Mouse (Mus musculus) bone marrow, adult 2 months (tissue): Measurements from ENCODE around the gene Arid4b. TPM values are rescaled to one million over a fixed set of nuclear protein-coding genes. Genes with fewer than 3 reads are reported as not detected.
"Not testable (repeated sequence)": the region's sequence is repeated elsewhere in the genome, so short reads cannot be mapped to it uniquely, and the experiment has no call there.

Experiments
- H3K27ac ChIP-seq: fragments of 200-500 bp; 2 replicates; pipeline ENCODE4 v1.5.1; 2012; ENCODE audit warnings: low read depth, mild to moderate bottlenecking, control low read depth, inconsistent platforms, low read length; ENCODE audit not compliant: control insufficient read depth, poor library complexity, insufficient read depth
- H3K4me1 ChIP-seq: fragments of 200-500 bp; 2 replicates; pipeline ENCODE4 v1.6.1; 2011; ENCODE audit warnings: low read length; ENCODE audit not compliant: control insufficient read depth, insufficient read depth
- H3K4me3 ChIP-seq: fragments of 200-500 bp; replicated peaks from 2 replicates; pipeline ENCODE3; 2011; ENCODE audit warnings: mild to moderate bottlenecking, low read depth, low read length, control low read depth; ENCODE audit not compliant: control insufficient read depth
- CTCF ChIP-seq: fragments of 200-500 bp; IDR thresholded peaks from 2 replicates; pipeline ENCODE4 v1.5.1; 2011; ENCODE audit warnings: low read length, control low read depth; ENCODE audit not compliant: control insufficient read depth, insufficient read depth
- POLR2A ChIP-seq: fragments of 200-500 bp; IDR thresholded peaks from 2 replicates; pipeline ENCODE4 v1.6.1; 2011; ENCODE audit warnings: low read depth, mild to moderate bottlenecking, control low read depth, low read length, borderline replicate concordance; ENCODE audit not compliant: control insufficient read depth
- WGBS: fragments of 180-500 bp; shearing (Covaris S2); methylation state at CpG from one replicate; pipeline ENCODE4 v1.1.7; 2018; 5-methylcytosine and 5-hydroxymethylcytosine counted together
- polyA plus RNA-seq: library from polyadenylated mRNA; stranded (reverse); fragments of >200 nt; gene quantifications from 2 replicates; pipeline ENCODE4 v1.2.4, GENCODE M21; 2011; ENCODE audit warnings: low replicate concordance; ENCODE audit not compliant: missing spikeins, insufficient read depth, insufficient read length

Arid4b gene
- 25.2 and 31.0 TPM in 2 replicates for polyA plus RNA-seq

DNA sequence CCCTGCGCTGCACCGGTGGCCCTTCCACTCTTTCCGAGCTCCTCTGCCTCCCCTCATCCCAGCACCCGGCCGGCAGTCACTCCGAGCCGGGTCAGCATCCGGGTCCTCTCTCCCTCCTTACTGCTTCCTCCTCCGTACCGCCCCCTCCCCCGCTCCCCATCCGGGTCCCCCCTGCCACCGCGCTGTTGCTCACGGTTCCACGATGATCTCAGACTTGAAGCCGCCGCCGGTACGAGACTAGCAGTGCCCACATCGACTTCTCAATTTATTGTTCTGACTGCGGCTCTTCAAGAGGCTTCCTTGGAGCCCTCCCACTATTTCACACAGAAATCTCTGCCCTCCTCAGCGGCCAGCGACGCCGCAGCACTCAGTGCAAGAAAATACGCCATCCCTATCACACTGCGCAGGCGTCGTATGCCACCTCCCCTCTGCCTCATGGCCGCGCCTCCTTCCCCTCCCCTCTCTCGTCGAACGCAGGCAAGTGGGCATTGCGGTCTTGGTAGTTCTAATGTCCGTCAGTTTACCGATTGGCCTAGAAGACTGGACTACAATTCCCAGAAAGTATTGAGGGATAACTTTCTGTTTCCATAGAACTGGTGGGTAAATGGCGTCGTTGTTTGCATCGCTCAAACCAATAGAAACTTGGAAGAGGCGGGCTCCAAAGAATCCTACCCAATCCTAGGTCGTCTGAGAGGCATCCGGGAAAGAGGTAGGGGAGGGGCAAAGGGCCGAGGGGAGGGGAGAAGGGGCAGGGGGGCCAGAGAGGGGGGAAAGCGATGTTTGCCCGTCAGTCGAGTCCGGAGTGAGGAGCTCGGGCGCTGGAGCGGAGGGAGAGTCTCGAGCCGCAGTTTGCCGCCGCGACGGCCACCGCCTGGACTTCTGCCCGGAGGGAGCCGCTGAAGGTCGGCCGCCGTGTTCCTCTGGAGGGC is at the start of gene Arid4b, which contains the start of gene Ggps1:
Gene Arid4b, plus strand, starts transcription at position 220 of the 929 bp plus-strand sequence.
Gene Ggps1, minus strand, starts transcription at position 476 of the 929 bp plus-strand sequence.
- H3K4me3 ChIP-seq = peak within 1 kb of the TSS; percentile 78
- H3K27ac ChIP-seq = peak within 1 kb of the TSS; percentile 97
- under 1% methylated on average over 64 of the region's 64 CpGs for WGBS
- TF ChIP-seq CTCF (no peak; the same call in 1 of the 2 replicates), POLR2A (peak; percentile 86)
- no peaks in the 10 kb centered on the region for H3K4me1 ChIP-seq

DNA sequence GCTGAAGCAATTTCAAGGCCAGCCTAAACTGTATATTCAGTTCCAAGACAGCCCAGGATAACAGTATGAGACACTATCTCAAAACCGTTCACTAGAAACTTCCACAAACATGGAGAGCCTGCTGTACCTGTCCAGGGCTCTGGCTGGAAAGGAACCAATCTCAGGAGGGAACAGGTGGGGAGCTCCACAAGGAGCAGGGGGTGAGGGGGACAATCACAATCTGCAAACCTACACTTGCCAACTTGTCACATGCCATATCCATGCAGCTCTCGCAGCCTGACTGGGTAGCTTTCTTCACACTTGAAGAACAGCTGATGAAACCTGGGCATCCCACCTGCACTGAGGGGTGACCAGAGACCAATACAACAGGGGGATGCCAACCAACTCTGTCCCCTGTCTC is 49.0 kb upstream of the Arid4b start:
- TF ChIP-seq POLR2A = no peak
- TF ChIP-seq CTCF = no peak
- no peak overlapping the region for H3K4me3 ChIP-seq
- WGBS = 91% methylated on average over 2 of the region's 2 CpGs
- H3K4me1 ChIP-seq = no peaks in the 10 kb centered on the region; the same call in 1 of the 2 replicates
- H3K27ac ChIP-seq = no peak overlapping the region

DNA sequence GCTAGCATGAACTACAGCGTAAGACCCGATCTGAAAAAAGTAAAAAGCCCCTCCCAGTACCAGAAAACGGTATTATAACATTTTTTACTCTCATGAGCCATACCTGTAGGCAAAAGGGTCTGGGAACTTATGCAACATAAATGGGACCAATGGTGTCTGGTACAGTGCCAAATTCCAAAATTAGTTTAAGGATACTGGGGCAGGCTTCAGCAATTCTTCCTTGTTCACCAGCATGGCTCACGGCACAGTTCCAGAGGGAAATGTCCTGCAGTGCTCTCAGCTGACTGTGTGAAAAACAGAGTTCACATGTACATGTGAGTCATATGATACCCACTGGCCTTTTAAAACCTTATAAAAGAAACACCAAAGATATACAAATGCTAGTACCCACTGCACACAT is 48.5 kb upstream of the Arid4b start:
- no peak overlapping the region for H3K4me3 ChIP-seq
- H3K27ac ChIP-seq = no peak overlapping the region
- TF ChIP-seq CTCF (no peak), POLR2A (no peak)
- no peaks in the 10 kb centered on the region; the same call in 1 of the 2 replicates for H3K4me1 ChIP-seq
- whole genome bisulfite sequencing = 90% methylated on average over 4 of the region's 4 CpGs

DNA sequence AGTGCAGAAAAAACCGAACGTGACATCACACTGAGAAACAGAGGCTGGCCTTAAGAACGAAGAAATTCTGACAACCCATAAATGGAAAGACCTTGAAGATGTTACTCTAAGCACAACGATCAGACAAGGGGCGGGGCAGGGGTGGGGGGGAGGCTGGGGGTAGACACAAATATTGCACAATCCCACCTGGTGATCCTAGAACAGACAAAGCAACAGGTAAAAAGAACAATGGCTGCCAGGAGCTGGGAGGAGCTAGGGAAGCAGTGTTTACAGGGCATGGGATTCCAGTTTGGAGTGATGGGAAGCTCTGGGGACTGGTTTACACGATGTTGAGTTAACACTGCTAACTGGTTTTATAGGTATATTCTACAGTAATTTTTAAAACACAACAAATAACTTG is 47.4 kb upstream of the Arid4b start:
- WGBS = 87% methylated on average over 6 of the region's 6 CpGs
- Histone ChIP-seq H3K4me3 (no peak overlapping the region), H3K27ac (no peak overlapping the region), H3K4me1 (no peaks in the 10 kb centered on the region; the same call in 1 of the 2 replicates)
- TF ChIP-seq CTCF = no peak
- no peak for TF ChIP-seq POLR2A

DNA sequence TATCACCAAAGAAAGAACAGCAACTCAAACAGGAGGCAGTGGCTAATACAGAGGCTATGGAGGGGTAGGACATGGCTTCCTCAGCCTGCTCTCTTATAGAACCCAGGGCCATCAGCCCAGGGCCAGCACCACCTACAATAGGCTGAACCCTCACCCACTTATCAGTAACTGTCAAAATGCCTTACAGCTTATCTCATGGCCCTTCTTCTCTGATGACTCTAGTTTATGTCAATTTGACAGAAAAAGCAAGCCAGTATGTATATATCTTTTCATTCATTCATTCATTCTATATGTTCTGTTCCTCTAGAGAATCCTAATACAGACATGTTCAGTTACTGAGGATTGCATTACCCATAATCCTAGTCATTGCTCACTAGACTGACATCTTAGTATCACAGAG is 44.7 kb upstream of the Arid4b start:
- H3K27ac ChIP-seq = no peak overlapping the region
- H3K4me3 ChIP-seq = no peak overlapping the region
- TF ChIP-seq POLR2A = no peak
- no peak for TF ChIP-seq CTCF
- H3K4me1 ChIP-seq = no peaks in the 10 kb centered on the region

DNA sequence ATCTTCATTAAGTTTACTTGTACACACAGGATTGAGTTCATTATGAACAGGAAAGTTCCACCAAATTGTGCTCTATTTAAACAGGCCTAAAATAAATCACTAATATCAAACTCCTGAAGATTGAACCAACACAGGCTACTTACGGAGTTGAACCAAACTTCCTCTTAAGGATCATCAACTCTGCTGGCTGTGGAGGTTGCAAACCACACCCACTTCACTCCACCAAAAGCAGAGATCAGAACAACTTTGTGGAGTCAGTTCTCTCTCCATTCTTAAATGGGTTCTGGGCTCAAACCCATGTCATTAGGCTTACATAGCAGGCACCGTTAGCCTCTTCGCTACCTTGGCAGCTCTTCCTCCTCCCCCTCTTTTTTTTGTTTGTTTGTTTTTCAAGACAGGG is 44.2 kb upstream of the Arid4b start:
- Histone ChIP-seq H3K4me3 (no peak overlapping the region), H3K27ac (no peak overlapping the region), H3K4me1 (no peaks in the 10 kb centered on the region)
- no peak for TF ChIP-seq POLR2A
- no peak for TF ChIP-seq CTCF
- WGBS = 75% methylated on average over 3 of the region's 3 CpGs

DNA sequence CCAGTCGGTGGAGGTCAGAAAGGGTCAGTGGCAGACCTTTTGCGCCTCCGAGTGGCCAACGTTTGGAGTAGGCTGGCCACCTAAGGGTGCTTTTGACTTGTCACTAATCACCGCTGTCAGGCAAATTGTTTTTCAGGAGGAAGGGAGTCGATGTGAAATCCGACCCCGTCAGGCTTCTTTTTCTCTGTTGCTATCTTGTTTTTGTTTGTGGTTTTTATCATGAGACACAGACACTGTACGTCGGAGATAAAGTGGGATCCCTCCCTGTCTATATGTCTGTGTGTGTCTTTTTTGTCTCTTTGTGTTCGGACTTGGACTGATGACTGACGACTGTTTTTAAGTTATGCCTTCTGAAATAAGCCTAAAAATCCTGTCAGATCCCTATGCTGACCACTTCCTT is 41.6 kb upstream of the Arid4b start:
- not testable (repeated sequence) for H3K27ac ChIP-seq, H3K4me3 ChIP-seq, H3K4me1 ChIP-seq
- WGBS = 58% methylated on average over 11 of the region's 12 CpGs

DNA sequence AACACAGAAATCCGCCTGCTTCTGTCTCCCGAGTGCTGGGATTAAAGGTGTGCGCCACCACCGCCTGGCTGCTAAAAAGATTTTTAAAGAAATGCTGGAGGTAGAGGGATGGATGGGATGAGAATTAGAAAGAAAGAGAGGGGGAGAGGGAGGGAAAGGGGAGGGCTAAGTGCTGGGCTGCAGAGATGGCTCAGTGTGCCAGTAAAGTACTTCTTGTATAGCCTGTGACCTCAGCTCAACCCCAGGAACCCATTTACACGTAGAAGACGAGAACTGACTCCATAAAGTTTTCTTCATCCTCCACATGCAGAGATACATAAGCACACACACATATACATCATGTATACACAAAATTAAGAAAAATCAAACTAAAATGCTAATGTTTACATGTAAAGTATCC is 37.5 kb upstream of the Arid4b start:
- no peak for TF ChIP-seq CTCF
- no peak for TF ChIP-seq POLR2A
- 91% methylated on average over 6 of the region's 6 CpGs for WGBS

More for the DNA sequence above, 37.5 kb upstream of the Arid4b start:
- no peak overlapping the region for H3K4me3 ChIP-seq
- no peak overlapping the region for H3K27ac ChIP-seq
- H3K4me1 ChIP-seq = no peaks in the 10 kb centered on the region; the same call in 1 of the 2 replicates
